ENCODE assay signal across 21 mouse cellular contexts in the genomic region with DNA sequence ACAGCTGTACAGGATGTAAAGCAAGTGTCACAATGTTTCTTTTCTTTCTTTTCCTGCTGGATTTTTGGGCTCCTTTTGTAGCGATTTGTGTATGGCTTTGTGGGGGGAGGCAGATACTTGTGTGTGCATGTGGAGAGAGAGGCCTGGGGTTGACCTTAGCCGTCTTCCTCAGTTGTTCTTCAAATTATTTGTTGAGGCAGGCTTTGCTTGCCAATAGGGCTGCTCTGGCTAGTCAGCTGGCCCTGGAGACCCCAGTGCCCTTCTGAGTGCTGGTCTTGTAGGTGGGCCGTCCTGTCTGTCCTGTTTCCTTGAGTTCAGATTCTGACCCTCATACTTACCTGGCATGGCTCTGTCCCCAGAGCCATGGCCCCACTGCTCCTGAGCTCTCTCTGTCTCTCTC. TPM values are rescaled to one million over a fixed set of nuclear protein-coding genes. Genes with fewer than 3 reads are reported as not detected.
A peak's percentile ranks its signal among the peaks of the same experiment; 100 is the strongest.
DNase-seq lines count a peak whose midpoint lies in the region; ATAC-seq lines count a peak whose summit lies in the region.
"Had no signal": no experiment of that assay in that cellular context is flagged by ENCODE, and none has a peak within 500 bp of the region (broad histone marks: within the 10 kb centered on the region; RNA-seq: fewer than 3 reads in every experiment).

No protein-coding gene starts in this region.

- H3K4me3 ChIP-seq in forebrain, embryonic 11.5 days (ENCODE audit: low read depth, low read length): no peak overlapping the region
- no peak overlapping the region for H3K4me3 ChIP-seq in forebrain, embryonic 15.5 days
- no peak overlapping the region for H3K4me3 ChIP-seq in intestine, embryonic 14.5 days (ENCODE audit: low read depth, low read length)
- H3K4me3 ChIP-seq in intestine, embryonic 15.5 days (replicated peaks): no peak overlapping the region
- no peak overlapping the region for H3K4me3 ChIP-seq in liver, embryonic 13.5 days (replicated peaks)
- H3K4me3 ChIP-seq: forebrain, embryonic 10.5 days; heart, adult 2 months; heart, embryonic 10.5 days; heart, embryonic 13.5 days; hindbrain, embryonic 12.5 days had no signal

- no peak overlapping the region for H3K27ac ChIP-seq in forebrain, embryonic 11.5 days (ENCODE audit: low read depth, low read length)
- H3K27ac ChIP-seq in forebrain, embryonic 15.5 days (replicated peaks): no peak overlapping the region
- no peak overlapping the region for H3K27ac ChIP-seq in intestine, embryonic 14.5 days (ENCODE audit: low read depth)
- H3K27ac ChIP-seq in intestine, embryonic 15.5 days: no peak overlapping the region
- H3K27ac ChIP-seq in liver, embryonic 13.5 days: peak overlapping the region; percentile 5; the same call in 1 of the 2 replicates
- H3K27ac ChIP-seq: forebrain, embryonic 10.5 days; heart, adult 2 months; heart, embryonic 10.5 days; heart, embryonic 13.5 days; hindbrain, embryonic 12.5 days; hindbrain, postnatal 0 days had no signal

- H3K9me3 ChIP-seq in forebrain, embryonic 11.5 days (ENCODE audit: control insufficient read depth, low read length): no peaks in the 10 kb centered on the region
- H3K9me3 ChIP-seq in forebrain, embryonic 15.5 days: no peaks in the 10 kb centered on the region
- H3K9me3 ChIP-seq in intestine, embryonic 14.5 days (ENCODE audit: control insufficient read depth, low read length): no peaks in the 10 kb centered on the region
- H3K9me3 ChIP-seq in intestine, embryonic 15.5 days: no peaks in the 10 kb centered on the region
- H3K9me3 ChIP-seq in liver, embryonic 13.5 days (replicated peaks): no peaks in the 10 kb centered on the region
- H3K9me3 ChIP-seq: forebrain, embryonic 10.5 days; heart, embryonic 10.5 days; heart, embryonic 13.5 days; hindbrain, embryonic 12.5 days had no signal

- no peaks in the 10 kb centered on the region for H3K36me3 ChIP-seq in forebrain, embryonic 11.5 days (ENCODE audit: control insufficient read depth, insufficient read depth, low read length)
- H3K36me3 ChIP-seq in forebrain, embryonic 15.5 days: no peaks in the 10 kb centered on the region
- no peaks in the 10 kb centered on the region for H3K36me3 ChIP-seq in intestine, embryonic 14.5 days (ENCODE audit: control insufficient read depth, insufficient read depth, low read length)
- no peaks in the 10 kb centered on the region for H3K36me3 ChIP-seq in intestine, embryonic 15.5 days
- no peaks in the 10 kb centered on the region for H3K36me3 ChIP-seq in liver, embryonic 13.5 days
- H3K36me3 ChIP-seq: forebrain, embryonic 10.5 days; heart, embryonic 10.5 days; heart, embryonic 13.5 days; hindbrain, embryonic 12.5 days had no signal

- H3K4me1 ChIP-seq in forebrain, embryonic 11.5 days (replicated peaks; ENCODE audit: control insufficient read depth, insufficient read depth, low read length): no peaks in the 10 kb centered on the region
- H3K4me1 ChIP-seq in forebrain, embryonic 15.5 days: no peaks in the 10 kb centered on the region
- H3K4me1 ChIP-seq in intestine, embryonic 14.5 days (replicated peaks; ENCODE audit: control insufficient read depth, insufficient read depth, low read length): no peaks in the 10 kb centered on the region
- no peaks in the 10 kb centered on the region for H3K4me1 ChIP-seq in intestine, embryonic 15.5 days (replicated peaks)
- peaks cover 29% of the 10 kb centered on the region for H3K4me1 ChIP-seq in liver, embryonic 13.5 days (replicated peaks)
- H3K4me1 ChIP-seq: heart, embryonic 13.5 days had no signal

- ATAC-seq in forebrain, embryonic 11.5 days (replicated peaks; ENCODE audit: low FRiP score): no peak
- ATAC-seq in forebrain, embryonic 15.5 days (replicated peaks): no peak
- ATAC-seq in intestine, embryonic 14.5 days (replicated peaks; ENCODE audit: low FRiP score, low TSS enrichment, low read depth): no peak
- no peak for ATAC-seq in intestine, embryonic 15.5 days
- ATAC-seq in liver, embryonic 13.5 days (ENCODE audit: low read depth): no peak
- ATAC-seq: activated CD4-positive, CD25-positive, alpha-beta regulatory T cell, adult 4 months; hindbrain, postnatal 0 days had no signal

- DNase-seq in forebrain, embryonic 11.5 days (ENCODE audit: low spot score): peak; percentile 11
- DNase-seq in intestine, embryonic 14.5 days (ENCODE audit: low spot score): peak; percentile 34
- no peak for DNase-seq in liver, embryonic 13.5 days
- DNase-seq in liver: no peak
- DNase-seq in testis, postnatal 14 days (ENCODE audit: low spot score): peak; percentile 24
- DNase-seq in testis, postnatal 10 days (ENCODE audit: low spot score): no peak
- DNase-seq: adrenal gland, postnatal 10 days; cerebellum, adult 18-20 months; cerebellum, adult 9-10 months; cerebellum, postnatal 14 days; gastrocnemius, postnatal 25 days; heart, adult 2 months; heart, postnatal 14 days had no signal

- H3K4me2 ChIP-seq in forebrain, embryonic 11.5 days (ENCODE audit: low read depth, low read length, severe bottlenecking): no peak overlapping the region
- H3K4me2 ChIP-seq in forebrain, embryonic 15.5 days (replicated peaks): no peak overlapping the region
- H3K4me2 ChIP-seq in intestine, embryonic 14.5 days (ENCODE audit: low read length): no peak overlapping the region
- no peak overlapping the region for H3K4me2 ChIP-seq in intestine, embryonic 15.5 days (replicated peaks)
- peak overlapping the region; percentile 18; the same call in 1 of the 2 replicates for H3K4me2 ChIP-seq in liver, embryonic 13.5 days
- H3K4me2 ChIP-seq: heart, embryonic 13.5 days; hindbrain, embryonic 12.5 days had no signal

- 79% methylated on average over 3 of the region's 3 CpGs for WGBS in forebrain, embryonic 11.5 days
- WGBS in forebrain, embryonic 15.5 days: 77% methylated on average over 3 of the region's 3 CpGs
- 57% methylated on average over 3 of the region's 3 CpGs for WGBS in intestine, embryonic 14.5 days
- 63% methylated on average over 3 of the region's 3 CpGs for WGBS in intestine, embryonic 15.5 days
- WGBS in liver, embryonic 13.5 days (ENCODE audit: insufficient replicate concordance): 61% methylated on average over 3 of the region's 3 CpGs

- no peak overlapping the region for H3K9ac ChIP-seq in forebrain, embryonic 11.5 days (ENCODE audit: low read length)
- no peak overlapping the region for H3K9ac ChIP-seq in forebrain, embryonic 15.5 days (replicated peaks)
- no peak overlapping the region for H3K9ac ChIP-seq in intestine, embryonic 14.5 days (ENCODE audit: low read length)
- H3K9ac ChIP-seq in intestine, embryonic 15.5 days: no peak overlapping the region
- H3K9ac ChIP-seq in liver, embryonic 13.5 days: no peak overlapping the region
- H3K9ac ChIP-seq: heart, embryonic 13.5 days; hindbrain, embryonic 12.5 days had no signal

- no peaks in the 10 kb centered on the region for H3K27me3 ChIP-seq in forebrain, embryonic 11.5 days (ENCODE audit: control insufficient read depth, insufficient read depth, low read length)
- H3K27me3 ChIP-seq in forebrain, embryonic 15.5 days: no peaks in the 10 kb centered on the region
- H3K27me3 ChIP-seq in intestine, embryonic 14.5 days (replicated peaks; ENCODE audit: control insufficient read depth, insufficient read depth, low read length): no peaks in the 10 kb centered on the region
- no peaks in the 10 kb centered on the region for H3K27me3 ChIP-seq in intestine, embryonic 15.5 days (replicated peaks)
- H3K27me3 ChIP-seq in liver, embryonic 13.5 days: no peaks in the 10 kb centered on the region
- H3K27me3 ChIP-seq: heart, embryonic 13.5 days; hindbrain, embryonic 12.5 days had no signal

RNA-seq across cellular contexts. Expression of a gene that starts 42.6 kb away (rescaled TPM):
- polyA plus RNA-seq in forebrain, embryonic 11.5 days (2014; fragmentation: Nextera tagmentation; extraction: Ambion mirVana): 17.7 and 23.1 TPM in 2 replicates
- polyA plus RNA-seq in forebrain, embryonic 15.5 days (2015; fragmentation: Nextera tagmentation; extraction: Ambion mirVana): 31.6 and 33.6 TPM in 2 replicates
- 14.0 and 14.3 TPM in 2 replicates for polyA plus RNA-seq in intestine, embryonic 14.5 days (2014; fragmentation: Nextera tagmentation; extraction: Ambion mirVana)
- polyA plus RNA-seq in intestine, embryonic 15.5 days (2015; fragmentation: Nextera tagmentation; extraction: Ambion mirVana): 15.8 and 17.7 TPM in 2 replicates
- polyA plus RNA-seq in liver, embryonic 13.5 days (2015; fragmentation: Nextera tagmentation; extraction: Ambion mirVana): 14.0 and 14.6 TPM in 2 replicates

Comparison
In these comparisons a context has a peak if more than half of its experiments do, and no peak if none do; other contexts are left out.
1. DNase-seq: peak in forebrain, embryonic 11.5 days (single experiment), intestine, embryonic 14.5 days (single experiment) and testis, postnatal 14 days (single experiment); none in liver, embryonic 13.5 days (single experiment), liver (single experiment) and testis, postnatal 10 days (single experiment).